Mouse (Mus musculus) spleen, adult 2 months (tissue): Measurements from ENCODE around the gene Gm27029.

ENCODE experiments used
- CTCF ChIP-seq: fragments of 200-500 bp; IDR thresholded peaks from 2 replicates; pipeline ENCODE4 v1.5.1; 2011; ENCODE audit warnings: mild to moderate bottlenecking, inconsistent platforms; ENCODE audit not compliant: insufficient read depth, insufficient read length, insufficient replicate concordance; ENCODE audit errors: extremely low read depth
- POLR2A ChIP-seq: fragments of 200-500 bp; IDR thresholded peaks from 2 replicates; pipeline ENCODE4 v1.6.1; 2011; ENCODE audit warnings: low read depth, low read length, inconsistent platforms

- TF ChIP-seq POLR2A (no peak), CTCF (no peak)
Observed at GRCm38 (mm10) chr11:101447786-101448185, 23.2 kb upstream of the Gm27029 start.
